In genomic region chr12:118847381-118847780, GRCm38 (mm10) we compare ENCODE assay signal across 9 mouse cellular contexts. TPM values are rescaled to one million over a fixed set of nuclear protein-coding genes. Genes with fewer than 3 reads are reported as not detected.
DNase-seq lines count a peak whose midpoint lies in the region; ATAC-seq lines count a peak whose summit lies in the region.
"Had no signal": no experiment of that assay in that cellular context is flagged by ENCODE, and none has a peak within 500 bp of the region (broad histone marks: within the 10 kb centered on the region; RNA-seq: fewer than 3 reads in every experiment).

No protein-coding gene starts in this region.

- ATAC-seq in kidney, embryonic 16.5 days (ENCODE audit: low FRiP score, low TSS enrichment), result no peak
- no peak for ATAC-seq in embryonic facial prominence, embryonic 12.5 days (ENCODE audit: insufficient number of reproducible peaks, insufficient read depth, low FRiP score, low TSS enrichment)
- peak; percentile 21 for ATAC-seq in intestine, embryonic 16.5 days
- ATAC-seq in neural tube, embryonic 13.5 days (ENCODE audit: low read depth), result no peak
- ATAC-seq in megakaryocyte-erythroid progenitor cell, adult 5-6 weeks (replicated peaks; ENCODE audit: low FRiP score, low TSS enrichment, poor library complexity, severe bottlenecking), result no peak

- no peak overlapping the region for H3K9ac ChIP-seq in kidney, embryonic 16.5 days (replicated peaks; ENCODE audit: low read length)
- no peak overlapping the region for H3K9ac ChIP-seq in embryonic facial prominence, embryonic 12.5 days
- no peak overlapping the region for H3K9ac ChIP-seq in intestine, embryonic 16.5 days (ENCODE audit: low read depth, low read length)
- 0 out of 2 replicates have a peak overlapping the region, but pooled peaks have one; percentile 49 for H3K9ac ChIP-seq in neural tube, embryonic 13.5 days

- no peaks in the 10 kb centered on the region for H3K36me3 ChIP-seq in kidney, embryonic 16.5 days (ENCODE audit: insufficient read depth, low read length)
- no peaks in the 10 kb centered on the region for H3K36me3 ChIP-seq in embryonic facial prominence, embryonic 12.5 days
- H3K36me3 ChIP-seq in intestine, embryonic 16.5 days (ENCODE audit: control insufficient read depth, insufficient read depth, low read length), result no peaks in the 10 kb centered on the region
- H3K36me3 ChIP-seq in neural tube, embryonic 13.5 days, result no peaks in the 10 kb centered on the region

- H3K27ac ChIP-seq in kidney, embryonic 16.5 days (ENCODE audit: low read length), result no peak overlapping the region
- H3K27ac ChIP-seq in embryonic facial prominence, embryonic 12.5 days, result no peak overlapping the region
- H3K27ac ChIP-seq in intestine, embryonic 16.5 days (ENCODE audit: low read length), result no peak overlapping the region
- H3K27ac ChIP-seq in neural tube, embryonic 13.5 days (replicated peaks), result no peak overlapping the region

- H3K27me3 ChIP-seq in kidney, embryonic 16.5 days (ENCODE audit: insufficient read depth, low read length), result peaks cover 89% of the 10 kb centered on the region
- H3K27me3 ChIP-seq in embryonic facial prominence, embryonic 12.5 days, result peaks cover 71% of the 10 kb centered on the region
- peaks cover 69% of the 10 kb centered on the region for H3K27me3 ChIP-seq in intestine, embryonic 16.5 days (replicated peaks; ENCODE audit: control insufficient read depth, insufficient read depth, low read length)
- H3K27me3 ChIP-seq in neural tube, embryonic 13.5 days, result peaks cover 92% of the 10 kb centered on the region

- H3K9me3 ChIP-seq in kidney, embryonic 16.5 days (ENCODE audit: low read length), result no peaks in the 10 kb centered on the region
- H3K9me3 ChIP-seq in embryonic facial prominence, embryonic 12.5 days, result no peaks in the 10 kb centered on the region
- H3K9me3 ChIP-seq in intestine, embryonic 16.5 days (ENCODE audit: control insufficient read depth, low read length), result no peaks in the 10 kb centered on the region
- H3K9me3 ChIP-seq in neural tube, embryonic 13.5 days, result no peaks in the 10 kb centered on the region

- peaks cover 31% of the 10 kb centered on the region for H3K4me1 ChIP-seq in kidney, embryonic 16.5 days (ENCODE audit: insufficient read depth, low read length)
- H3K4me1 ChIP-seq in embryonic facial prominence, embryonic 12.5 days, result peaks cover 8% of the 10 kb centered on the region
- peaks cover 10% of the 10 kb centered on the region for H3K4me1 ChIP-seq in intestine, embryonic 16.5 days (ENCODE audit: control insufficient read depth, insufficient read depth, low read length)
- peaks cover 31% of the 10 kb centered on the region for H3K4me1 ChIP-seq in neural tube, embryonic 13.5 days (replicated peaks)

- no peak for DNase-seq in kidney, postnatal 4 days
- DNase-seq in left cerebral cortex, adult 18-20 months (ENCODE audit: low spot score in 2 of 2), result no peak
- DNase-seq in urinary bladder, postnatal 10 days (ENCODE audit: low spot score), result no peak

- H3K4me3 ChIP-seq in kidney, embryonic 16.5 days (ENCODE audit: low read length), result peak overlapping the region; percentile 44
- H3K4me3 ChIP-seq in embryonic facial prominence, embryonic 12.5 days, result peak overlapping the region; percentile 37
- H3K4me3 ChIP-seq in intestine, embryonic 16.5 days (ENCODE audit: low read length), result peak overlapping the region; percentile 49
- peak overlapping the region; percentile 38 for H3K4me3 ChIP-seq in neural tube, embryonic 13.5 days

- peak overlapping the region; percentile 67 for H3K4me2 ChIP-seq in kidney, embryonic 16.5 days (replicated peaks; ENCODE audit: low read depth, low read length)
- peak overlapping the region; percentile 60 for H3K4me2 ChIP-seq in embryonic facial prominence, embryonic 12.5 days (replicated peaks)
- H3K4me2 ChIP-seq in intestine, embryonic 16.5 days (ENCODE audit: low read depth, low read length), result peak overlapping the region; percentile 91
- H3K4me2 ChIP-seq in neural tube, embryonic 13.5 days, result peak overlapping the region; percentile 55

- WGBS in kidney, embryonic 16.5 days, result under 1% methylated on average over 17 of the region's 17 CpGs
- WGBS in embryonic facial prominence, embryonic 12.5 days, result under 1% methylated on average over 17 of the region's 17 CpGs
- WGBS in intestine, embryonic 16.5 days, result under 1% methylated on average over 17 of the region's 17 CpGs
- WGBS in neural tube, embryonic 13.5 days, result 0% methylated on average over 17 of the region's 17 CpGs

RNA-seq across cellular contexts. Expression of gene Sp8, which starts 1.3 kb away (rescaled TPM):
- not detected in 2 replicates for polyA plus RNA-seq in kidney, embryonic 16.5 days (2015; fragmentation: Nextera tagmentation; extraction: Ambion mirVana)
- polyA plus RNA-seq in embryonic facial prominence, embryonic 12.5 days (2016; fragmentation: Nextera tagmentation; extraction: Ambion mirVana), result 5.1 and 5.8 TPM in 2 replicates
- polyA plus RNA-seq in intestine, embryonic 16.5 days (2015; fragmentation: Nextera tagmentation; extraction: Ambion mirVana), result not detected in 2 replicates
- 4.0 and 4.1 TPM in 2 replicates for polyA plus RNA-seq in neural tube, embryonic 13.5 days (2015; fragmentation: Nextera tagmentation; extraction: Ambion mirVana)
- total RNA-seq in megakaryocyte-erythroid progenitor cell, adult 5-6 weeks (2014; fragmentation: Nextera tagmentation), result not detected in 2 replicates
- not detected in 2 replicates for total RNA-seq in megakaryocyte-erythroid progenitor cell, adult 5-6 weeks (2017)
- 1 to 10 TPM; 1.7 to 1.9 TPM for total RNA-seq in left cerebral cortex, adult 18-20 months (2021)
- total RNA-seq: liver, adult 2 months had no signal
- polyA plus RNA-seq: liver, adult 2 months had no signal
